Mouse (Mus musculus) MEL (cell line): ENCODE measurements around the gene Pipox.

Experiments used
- CHD1 ChIP-seq: IDR thresholded peaks from 2 replicates; pipeline ENCODE4 v1.6.1; 2012; ENCODE audit warnings: low read depth, mild to moderate bottlenecking, inconsistent platforms, low read length, improper control_type of control experiment
- CHD2 ChIP-seq: IDR thresholded peaks from 2 replicates; pipeline ENCODE4 v1.6.1; 2011; ENCODE audit warnings: low read length, improper control_type of control experiment
- CTCF ChIP-seq, 3 experiments: IDR thresholded peaks in 2 of 3; conservative IDR thresholded peaks in 1 of 3; 2 replicates each; pipeline ENCODE4 v1.5.1; 2011 to 2012; ENCODE audit warnings: low read length in 3 of 3, low read depth in 2 of 3, mild to moderate bottlenecking in 2 of 3, improper control_type of control experiment in 1 of 3, inconsistent platforms in 1 of 3, mixed read lengths in 1 of 3, moderate library complexity in 1 of 3; ENCODE audit not compliant: control insufficient read depth in 1 of 3, insufficient read depth in 1 of 3, poor library complexity in 1 of 3, severe bottlenecking in 1 of 3
- POLR2A ChIP-seq, 2 experiments: IDR thresholded peaks; 2 replicates each; pipeline ENCODE4 v1.6.1; 2011 to 2012; ENCODE audit warnings: low read length in 2 of 2, mild to moderate bottlenecking in 2 of 2, control low read depth in 1 of 2, improper control_type of control experiment in 1 of 2, low read depth in 1 of 2, moderate library complexity in 1 of 2; ENCODE audit not compliant: control insufficient read depth in 1 of 2, insufficient read depth in 1 of 2, poor library complexity in 1 of 2
- USF1 ChIP-seq: IDR thresholded peaks from 2 replicates; pipeline ENCODE4 v1.6.1; 2014; ENCODE audit warnings: low read depth, mild to moderate bottlenecking, inconsistent platforms, low read length, improper control_type of control experiment, moderate library complexity
- ZKSCAN1 ChIP-seq: IDR thresholded peaks from 2 replicates; pipeline ENCODE4 v1.6.1; 2012; ENCODE audit warnings: low read depth, mild to moderate bottlenecking, inconsistent platforms, low read length, improper control_type of control experiment, moderate library complexity

DNA sequence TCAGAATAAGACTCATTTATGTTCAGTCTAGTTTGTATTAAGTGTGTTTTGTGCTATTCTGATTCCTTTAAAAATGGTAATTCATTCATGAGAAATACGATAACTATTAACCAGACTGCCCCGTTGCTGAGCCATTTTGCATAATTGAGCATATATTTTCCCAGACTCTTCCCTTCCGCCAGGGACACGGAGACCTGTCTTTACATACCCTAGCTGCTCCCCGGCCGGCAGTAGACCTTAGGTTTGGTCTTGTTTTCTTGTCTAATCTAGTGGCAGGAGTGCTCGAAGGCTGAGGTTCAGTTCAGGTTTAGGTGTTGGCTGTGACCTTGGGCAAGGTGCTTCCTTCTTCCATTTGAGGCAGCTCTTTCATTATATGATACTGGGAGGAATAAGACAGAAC is 31.0 kb downstream of the Pipox start:
- no peak for TF ChIP-seq CTCF (IDR thresholded peaks at IDR 0.05 in 2 of 3, conservative IDR thresholded peaks at IDR 0.05 in 1 of 3; ENCODE audit: control insufficient read depth in 1 of 3, insufficient read depth in 1 of 3, low read depth in 2 of 3, low read length in 3 of 3, poor library complexity in 1 of 3, severe bottlenecking in 1 of 3)
- no peak for TF ChIP-seq CHD2
- no peak for TF ChIP-seq CHD1
- TF ChIP-seq ZKSCAN1 = no peak
- no peak for TF ChIP-seq USF1
- no peak for TF ChIP-seq POLR2A (IDR thresholded peaks at IDR 0.05; ENCODE audit: control insufficient read depth in 1 of 2, insufficient read depth in 1 of 2, low read depth in 1 of 2, low read length in 2 of 2, poor library complexity in 1 of 2)
